Mouse (Mus musculus) midbrain, embryonic 14.5 days (tissue): ENCODE measurements around the gene Prps1l1. TPM values are rescaled to one million over a fixed set of nuclear protein-coding genes. Genes with fewer than 3 reads are reported as not detected.

Source experiments
- ATAC-seq: fragments of 200-750 bp; cut with Nextera tagmentation; 2 replicates; pipeline ENCODE4 v1.8.0; 2017; ENCODE audit warnings: moderate number of reproducible peaks, moderate library complexity; ENCODE audit not compliant: low FRiP score, low TSS enrichment
- DNase-seq: peaks from one replicate; pipeline ENCODE4 v3.0.0-alpha.2; 2015
- H3K27ac ChIP-seq: fragments of 300-500 bp; sonication (generic); replicated peaks from 2 replicates; pipeline ENCODE4 v1.5.1; 2014; ENCODE audit warnings: mild to moderate bottlenecking, low read depth, low read length, moderate library complexity
- H3K27me3 ChIP-seq: fragments of 300-500 bp; sonication (generic); 2 replicates; pipeline ENCODE4 v1.6.1; 2014; ENCODE audit warnings: low read length, control low read depth, mixed read lengths; ENCODE audit not compliant: control insufficient read depth, insufficient read depth
- H3K36me3 ChIP-seq: fragments of 300-500 bp; sonication (generic); 2 replicates; pipeline ENCODE4 v1.6.1; 2014; ENCODE audit warnings: low read length, control low read depth; ENCODE audit not compliant: control insufficient read depth, insufficient read depth
- H3K4me1 ChIP-seq: fragments of 300-500 bp; sonication (generic); 2 replicates; pipeline ENCODE4 v1.6.1; 2014; ENCODE audit warnings: mild to moderate bottlenecking, antibody characterized with exemption, low read length, control low read depth; ENCODE audit not compliant: control insufficient read depth, insufficient read depth
- H3K4me2 ChIP-seq: fragments of 300-500 bp; sonication (generic); 2 replicates; pipeline ENCODE4 v1.6.1; 2014; ENCODE audit warnings: mild to moderate bottlenecking, low read length, moderate library complexity
- H3K4me3 ChIP-seq: fragments of 300-500 bp; sonication (generic); replicated peaks from 2 replicates; pipeline ENCODE4 v1.5.1; 2014; ENCODE audit warnings: low read depth, low read length
- H3K9ac ChIP-seq: fragments of 300-500 bp; sonication (generic); replicated peaks from 2 replicates; pipeline ENCODE4 v1.6.1; 2014; ENCODE audit warnings: mild to moderate bottlenecking, low read length, moderate library complexity
- H3K9me3 ChIP-seq: fragments of 300-500 bp; sonication (generic); 2 replicates; pipeline ENCODE4 v1.6.1; 2016; ENCODE audit warnings: low read length, control low read depth, mixed read lengths; ENCODE audit not compliant: control insufficient read depth
- WGBS: fragments of 180-500 bp; shearing (Covaris S2); extraction: QIAGEN DNeasy Blood & Tissue Kit; methylation state at CpG from one replicate; pipeline ENCODE4 v1.1.7; 2014; 5-methylcytosine and 5-hydroxymethylcytosine counted together
- polyA plus RNA-seq: library from polyadenylated mRNA; unstranded; fragments of >200 nt; fragmentation: Nextera tagmentation; extraction: Ambion mirVana; gene quantifications from 2 replicates; pipeline ENCODE4 v1.2.1, GENCODE M21; 2014

Prps1l1 gene
- polyA plus RNA-seq, 1 experiment from 2014 or later, result not detected

GRCm38 (mm10) chr12:35016481-35017250, 32.1 kb downstream of the Prps1l1 start:
- Histone ChIP-seq H3K4me1 (no peaks in the 10 kb centered on the region), H3K9ac (no peak overlapping the region), H3K27me3 (no peaks in the 10 kb centered on the region), H3K36me3 (no peaks in the 10 kb centered on the region), H3K4me2 (no peak overlapping the region), H3K27ac (no peak overlapping the region), H3K9me3 (no peaks in the 10 kb centered on the region), H3K4me3 (no peak overlapping the region)
- WGBS, result 92% methylated on average over 9 of the region's 9 CpGs
- no peak for ATAC-seq
- no peak for DNase-seq

- Histone ChIP-seq H3K9ac (no peak overlapping the region), H3K9me3 (no peaks in the 10 kb centered on the region), H3K4me3 (no peak overlapping the region), H3K27ac (no peak overlapping the region), H3K27me3 (no peaks in the 10 kb centered on the region), H3K4me1 (no peaks in the 10 kb centered on the region), H3K36me3 (no peaks in the 10 kb centered on the region), H3K4me2 (no peak overlapping the region)
- ATAC-seq, result no peak
- DNase-seq, result no peak
- 86% methylated on average over 9 of the region's 9 CpGs for WGBS
Observed at GRCm38 (mm10) chr12:35018679-35019237, 34.2 kb downstream of the Prps1l1 start.

GRCm38 (mm10) chr12:35021285-35021684, 36.7 kb downstream of the Prps1l1 start:
- no peak overlapping the region for H3K9ac ChIP-seq
- no peaks in the 10 kb centered on the region for H3K4me1 ChIP-seq
- no peaks in the 10 kb centered on the region for H3K36me3 ChIP-seq
- WGBS, result 89% methylated on average over 9 of the region's 9 CpGs
- H3K4me2 ChIP-seq, result no peak overlapping the region
- H3K27ac ChIP-seq, result no peak overlapping the region
- no peak overlapping the region for H3K4me3 ChIP-seq
- H3K9me3 ChIP-seq, result no peaks in the 10 kb centered on the region
- ATAC-seq (no peak), DNase-seq (no peak)
- no peaks in the 10 kb centered on the region for H3K27me3 ChIP-seq

GRCm38 (mm10) chr12:35022066-35022465, 37.5 kb downstream of the Prps1l1 start:
- Histone ChIP-seq H3K27me3 (no peaks in the 10 kb centered on the region), H3K9me3 (no peaks in the 10 kb centered on the region), H3K27ac (no peak overlapping the region), H3K9ac (no peak overlapping the region), H3K4me3 (no peak overlapping the region), H3K4me1 (no peaks in the 10 kb centered on the region), H3K36me3 (no peaks in the 10 kb centered on the region), H3K4me2 (no peak overlapping the region)
- DNase-seq, result no peak
- ATAC-seq, result no peak
- WGBS, result 35% methylated on average over 10 of the region's 10 CpGs

- ATAC-seq, result no peak
- Histone ChIP-seq H3K4me1 (no peaks in the 10 kb centered on the region), H3K27me3 (no peaks in the 10 kb centered on the region), H3K27ac (no peak overlapping the region), H3K9me3 (no peaks in the 10 kb centered on the region), H3K4me3 (no peak overlapping the region), H3K9ac (no peak overlapping the region), H3K4me2 (no peak overlapping the region), H3K36me3 (no peaks in the 10 kb centered on the region)
- no peak for DNase-seq
- 69% methylated on average over 4 of the region's 4 CpGs for WGBS
Observed at GRCm38 (mm10) chr12:35025916-35026432, 41.4 kb downstream of the Prps1l1 start.

GRCm38 (mm10) chr12:35027533-35027932, 43.0 kb downstream of the Prps1l1 start:
- Histone ChIP-seq H3K4me2 (no peak overlapping the region), H3K9me3 (no peaks in the 10 kb centered on the region), H3K36me3 (no peaks in the 10 kb centered on the region), H3K27me3 (no peaks in the 10 kb centered on the region), H3K9ac (no peak overlapping the region), H3K4me1 (no peaks in the 10 kb centered on the region), H3K27ac (no peak overlapping the region), H3K4me3 (no peak overlapping the region)
- ATAC-seq, result no peak
- no peak for DNase-seq
- WGBS, result 37% methylated on average over 1 of the region's 1 CpGs

Other genes starting within 250 kb of the Prps1l1 start
- gene Hdac9, start 67.7 kb upstream of the Prps1l1 start, polyA plus RNA-seq, result 11.3 and 17.0 TPM in 2 replicates
- 27.8 and 34.5 TPM in 2 replicates for gene Snx13, start 62.4 kb downstream of the Prps1l1 start, polyA plus RNA-seq